Mouse (Mus musculus): ENCODE results near the gene Mcm3ap. TPM values are rescaled to one million over a fixed set of nuclear protein-coding genes. Genes with fewer than 3 reads are reported as not detected.

Gene Mcm3ap
- polyA plus RNA-seq, 1 experiment from 2014 or later = 61.9 TPM

DNA sequence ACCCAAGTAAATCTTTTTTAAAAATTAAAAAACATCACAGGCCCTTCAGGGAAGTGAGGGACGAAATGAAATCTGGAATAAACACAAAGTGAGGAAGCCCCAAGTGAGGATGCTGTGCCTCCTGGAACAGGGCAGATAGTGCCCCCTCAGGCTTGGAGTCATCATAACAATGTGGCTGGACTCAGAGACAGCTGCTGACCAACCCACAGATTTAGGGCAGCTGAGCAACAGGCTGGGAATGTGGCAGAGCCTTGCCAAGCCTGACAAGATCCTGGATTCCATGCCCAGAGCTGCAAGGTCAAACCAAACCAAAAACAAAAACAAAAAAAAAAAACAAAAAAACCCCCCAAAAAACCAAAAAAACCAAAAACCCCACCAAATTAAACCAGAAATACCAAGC is 7.5 kb upstream of the Mcm3ap start:
- no peaks in the 10 kb centered on the region for H3K9me3 ChIP-seq
- ATAC-seq (ENCODE audit: low FRiP score, low read depth) = no peak
- 88% methylated on average over 1 of the region's 1 CpGs for WGBS

DNA sequence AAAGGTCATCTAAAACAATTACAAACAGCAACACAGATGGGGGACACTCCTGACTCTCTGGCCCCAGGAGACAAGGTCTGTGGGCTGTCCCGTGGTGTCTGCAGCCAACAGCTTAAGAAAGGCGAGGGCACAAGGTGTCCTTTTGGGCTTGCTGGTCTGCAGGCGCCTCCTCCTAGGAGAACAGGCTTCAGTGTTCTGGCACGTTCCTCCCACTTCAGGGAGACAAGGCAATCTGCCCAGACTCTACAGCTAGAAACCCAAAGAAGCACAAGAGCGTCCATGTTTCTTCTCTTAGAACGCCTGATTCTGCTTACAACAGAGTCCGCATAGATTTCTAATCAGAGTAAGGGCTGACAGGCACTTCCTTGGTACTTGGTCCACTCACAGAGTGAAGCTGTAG is 6.4 kb upstream of the Mcm3ap start:
- H3K4me1 ChIP-seq (replicated peaks) = no peaks in the 10 kb centered on the region
- WGBS = 97% methylated on average over 7 of the region's 7 CpGs
- H3K27ac ChIP-seq (replicated peaks) = no peak overlapping the region
- H3K27me3 ChIP-seq = no peaks in the 10 kb centered on the region
- H3K4me3 ChIP-seq = no peak overlapping the region
- no peak overlapping the region for H3K4me2 ChIP-seq
- H3K9me3 ChIP-seq = no peaks in the 10 kb centered on the region
- 0 out of 2 replicates have a peak, but pooled peaks cover 5% of the 10 kb centered on the region for H3K36me3 ChIP-seq
- ATAC-seq (ENCODE audit: low FRiP score, low read depth) = no peak
- no peak overlapping the region for H3K9ac ChIP-seq

More for the DNA sequence above, 7.5 kb upstream of the Mcm3ap start:
- Histone ChIP-seq H3K4me1 (replicated peaks) (no peaks in the 10 kb centered on the region), H3K36me3 (0 out of 2 replicates have a peak, but pooled peaks cover 5% of the 10 kb centered on the region), H3K4me2 (no peak overlapping the region), H3K27ac (replicated peaks) (no peak overlapping the region), H3K9ac (no peak overlapping the region), H3K4me3 (no peak overlapping the region), H3K27me3 (no peaks in the 10 kb centered on the region)

DNA sequence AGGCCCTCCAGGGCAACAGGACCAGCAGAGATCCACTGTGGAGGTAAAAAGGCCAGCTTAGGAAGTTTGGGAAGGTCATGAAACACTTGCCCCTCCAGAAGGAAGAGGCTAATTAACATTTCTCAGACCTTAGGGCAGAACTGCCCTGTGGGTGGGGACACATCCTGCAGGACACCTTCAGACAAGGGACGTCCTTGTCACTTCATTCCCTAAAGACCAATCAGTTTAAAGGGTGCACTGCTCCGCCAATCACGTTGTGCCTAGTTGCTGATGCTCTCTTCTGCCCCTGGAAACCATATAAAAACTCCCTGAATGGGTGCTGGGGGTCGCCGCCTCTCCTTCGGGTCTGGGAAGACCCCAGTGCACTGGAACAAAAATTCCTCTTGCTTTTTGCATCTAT is 6.0 kb upstream of the Mcm3ap start:
- 0 out of 2 replicates have a peak, but pooled peaks cover 5% of the 10 kb centered on the region for H3K36me3 ChIP-seq
- no peak for ATAC-seq (ENCODE audit: low FRiP score, low read depth)
- H3K9ac ChIP-seq = no peak overlapping the region
- H3K27ac ChIP-seq (replicated peaks) = no peak overlapping the region
- WGBS = 92% methylated on average over 6 of the region's 6 CpGs
- H3K4me1 ChIP-seq (replicated peaks) = peaks cover 2% of the 10 kb centered on the region
- no peaks in the 10 kb centered on the region for H3K9me3 ChIP-seq
- no peak overlapping the region for H3K4me2 ChIP-seq
- H3K27me3 ChIP-seq = no peaks in the 10 kb centered on the region
- H3K4me3 ChIP-seq = no peak overlapping the region

DNA sequence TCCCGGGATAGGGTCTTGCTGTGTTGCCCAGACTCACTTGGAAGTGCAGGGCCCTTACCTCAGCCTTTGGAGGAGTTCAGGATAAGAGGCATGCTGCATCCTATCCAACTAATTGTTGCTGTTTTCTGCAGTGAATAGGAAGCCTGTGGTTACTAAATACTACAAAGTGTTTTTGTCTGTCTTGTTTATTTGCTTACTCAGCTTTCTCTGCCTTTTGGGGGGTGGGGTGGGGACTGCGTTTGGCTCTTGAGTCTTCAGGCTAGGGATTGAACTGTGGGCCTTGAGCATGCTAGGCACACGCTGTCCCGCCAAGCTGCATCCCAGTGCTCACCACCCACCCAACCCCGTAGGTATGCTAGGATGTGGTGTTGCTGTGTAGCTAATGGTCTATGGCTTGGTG is 5.0 kb downstream of the Mcm3ap start:
- WGBS = 91% methylated on average over 5 of the region's 5 CpGs
- Histone ChIP-seq H3K36me3 (peaks cover 65% of the 10 kb centered on the region), H3K4me2 (no peak overlapping the region), H3K9me3 (no peaks in the 10 kb centered on the region), H3K4me3 (no peak overlapping the region), H3K9ac (no peak overlapping the region), H3K27me3 (no peaks in the 10 kb centered on the region), H3K27ac (replicated peaks) (no peak overlapping the region), H3K4me1 (replicated peaks) (peaks cover 33% of the 10 kb centered on the region)
- ATAC-seq (ENCODE audit: low FRiP score, low read depth) = no peak

DNA sequence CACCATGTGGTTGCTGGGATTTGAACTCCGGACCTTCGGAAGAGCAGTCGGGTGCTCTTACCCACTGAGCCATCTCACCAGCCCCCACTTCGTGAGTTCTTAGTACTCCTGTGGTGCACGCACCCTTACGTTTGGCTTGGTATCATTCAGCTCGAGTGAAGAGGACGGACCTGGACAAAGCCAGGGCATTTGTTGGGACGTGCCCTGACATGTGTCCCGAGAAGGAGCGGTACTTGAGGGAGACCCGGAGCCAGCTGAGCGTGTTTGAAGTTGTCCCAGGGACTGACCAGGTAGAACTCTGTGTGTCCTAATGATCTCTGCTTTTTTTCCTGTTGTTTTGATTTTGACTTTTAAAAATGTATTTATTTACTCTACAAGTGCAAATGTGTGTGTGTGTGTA is 12.1 kb downstream of the Mcm3ap start:
- no peak overlapping the region for H3K4me3 ChIP-seq
- no peak overlapping the region for H3K9ac ChIP-seq
- WGBS = 94% methylated on average over 13 of the region's 13 CpGs
- H3K27me3 ChIP-seq = no peaks in the 10 kb centered on the region
- no peak for ATAC-seq (ENCODE audit: low FRiP score, low read depth)
- H3K27ac ChIP-seq (replicated peaks) = no peak overlapping the region
- no peak overlapping the region for H3K4me2 ChIP-seq
- H3K36me3 ChIP-seq = peaks cover 93% of the 10 kb centered on the region
- no peaks in the 10 kb centered on the region for H3K9me3 ChIP-seq
- H3K4me1 ChIP-seq (replicated peaks) = no peaks in the 10 kb centered on the region

DNA sequence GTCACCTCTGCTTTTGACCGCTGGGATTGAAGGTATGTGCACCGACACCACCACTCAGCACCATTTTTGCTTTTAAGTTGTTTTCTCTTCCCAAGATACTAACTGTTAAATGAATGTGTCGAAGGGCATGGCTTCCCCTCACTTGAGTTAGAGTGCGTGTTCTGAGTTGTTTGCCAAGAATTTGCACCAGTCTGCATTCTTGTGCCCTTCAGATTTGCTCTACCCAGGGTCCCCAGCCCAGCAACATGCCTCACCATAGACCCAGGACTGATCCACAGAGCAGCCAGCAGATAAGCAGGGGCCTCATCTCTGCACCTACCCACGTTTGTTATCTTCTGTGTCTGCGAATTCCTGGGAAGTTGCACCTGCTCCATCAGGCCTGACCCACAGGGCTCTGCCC is 12.8 kb downstream of the Mcm3ap start:
- Histone ChIP-seq H3K36me3 (peaks cover 93% of the 10 kb centered on the region), H3K4me2 (no peak overlapping the region), H3K27ac (replicated peaks) (no peak overlapping the region), H3K4me3 (no peak overlapping the region), H3K9ac (no peak overlapping the region), H3K9me3 (no peaks in the 10 kb centered on the region), H3K4me1 (replicated peaks) (no peaks in the 10 kb centered on the region), H3K27me3 (no peaks in the 10 kb centered on the region)
- no peak for ATAC-seq (ENCODE audit: low FRiP score, low read depth)
- WGBS = 93% methylated on average over 6 of the region's 6 CpGs

DNA sequence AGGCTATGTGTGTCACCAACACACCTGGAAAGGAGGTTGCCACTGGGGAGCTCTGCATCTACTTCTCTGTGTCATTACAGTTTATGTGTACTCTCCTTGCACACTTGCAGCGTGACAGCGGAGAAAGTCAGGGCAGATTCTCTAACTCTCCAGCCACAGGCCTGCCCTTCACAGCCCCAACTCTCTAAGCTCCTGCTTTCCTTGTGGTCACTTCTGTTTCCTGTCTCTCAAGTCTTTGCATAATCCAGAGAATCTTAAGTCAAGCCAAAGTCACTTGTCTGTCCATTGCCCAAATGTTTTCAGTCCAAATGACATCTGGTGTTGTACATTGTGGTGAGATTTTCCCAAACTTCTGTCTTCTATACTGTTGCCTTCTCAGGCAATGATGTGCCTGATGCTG is 17.6 kb downstream of the Mcm3ap start:
- no peak for ATAC-seq (ENCODE audit: low FRiP score, low read depth)
- H3K27ac ChIP-seq (replicated peaks) = no peak overlapping the region

DNA sequence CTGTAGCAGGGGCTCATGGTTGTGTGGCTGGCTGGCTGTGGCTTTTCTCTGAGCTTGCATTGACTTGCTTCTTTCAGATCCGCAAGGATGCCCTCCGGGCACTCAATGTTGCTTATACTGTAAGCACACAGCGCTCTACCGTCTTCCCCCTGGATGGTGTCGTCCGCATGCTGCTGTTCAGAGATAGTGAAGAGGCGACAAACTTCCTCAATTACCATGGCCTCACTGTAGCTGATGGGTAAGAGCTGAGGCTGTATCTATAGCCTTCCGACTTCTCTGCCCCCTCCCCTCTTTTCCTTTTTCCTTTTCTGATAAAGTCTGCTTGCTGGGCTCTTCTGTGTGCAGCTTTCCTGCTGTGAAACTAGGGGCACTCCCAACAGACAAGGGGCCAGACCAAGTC is 19.5 kb downstream of the Mcm3ap start:
- peaks cover 91% of the 10 kb centered on the region for H3K36me3 ChIP-seq
- H3K4me1 ChIP-seq (replicated peaks) = no peaks in the 10 kb centered on the region
- H3K9me3 ChIP-seq = no peaks in the 10 kb centered on the region
- H3K27ac ChIP-seq (replicated peaks) = no peak overlapping the region
- no peak overlapping the region for H3K4me3 ChIP-seq
- WGBS = 97% methylated on average over 8 of the region's 8 CpGs
- no peaks in the 10 kb centered on the region for H3K27me3 ChIP-seq
- H3K9ac ChIP-seq = no peak overlapping the region
- ATAC-seq (ENCODE audit: low FRiP score, low read depth) = no peak
- H3K4me2 ChIP-seq = no peak overlapping the region

More for the DNA sequence above, 17.6 kb downstream of the Mcm3ap start:
- no peak overlapping the region for H3K9ac ChIP-seq
- peaks cover 95% of the 10 kb centered on the region for H3K36me3 ChIP-seq
- H3K27me3 ChIP-seq = no peaks in the 10 kb centered on the region
- H3K4me3 ChIP-seq = no peak overlapping the region
- 100% methylated on average over 2 of the region's 2 CpGs for WGBS
- H3K9me3 ChIP-seq = no peaks in the 10 kb centered on the region
- H3K4me1 ChIP-seq (replicated peaks) = no peaks in the 10 kb centered on the region
- no peak overlapping the region for H3K4me2 ChIP-seq

DNA sequence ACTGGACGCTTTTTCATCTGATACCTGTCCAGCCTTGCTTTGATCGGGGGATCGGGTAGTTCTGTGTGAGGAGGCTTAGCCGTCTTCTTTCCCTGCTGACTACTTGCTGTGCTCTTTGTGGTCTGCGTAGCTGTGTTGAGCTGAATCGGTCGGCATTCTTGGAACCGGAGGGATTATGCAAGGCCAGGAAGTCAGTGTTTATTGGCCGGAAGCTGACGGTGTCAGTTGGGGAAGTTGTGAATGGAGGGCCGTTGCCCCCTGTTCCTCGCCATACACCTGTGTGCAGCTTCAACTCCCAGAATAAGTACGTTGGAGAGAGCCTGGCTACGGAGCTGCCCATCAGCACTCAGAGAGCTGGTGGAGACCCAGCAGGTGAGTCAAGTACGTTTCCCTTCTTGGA is 20.5 kb downstream of the Mcm3ap start:
- Histone ChIP-seq H3K4me1 (replicated peaks) (no peaks in the 10 kb centered on the region), H3K9ac (no peak overlapping the region), H3K36me3 (peaks cover 91% of the 10 kb centered on the region), H3K27ac (replicated peaks) (no peak overlapping the region), H3K4me2 (no peak overlapping the region), H3K4me3 (no peak overlapping the region), H3K27me3 (no peaks in the 10 kb centered on the region), H3K9me3 (no peaks in the 10 kb centered on the region)
- 97% methylated on average over 15 of the region's 15 CpGs for WGBS
- no peak for ATAC-seq (ENCODE audit: low FRiP score, low read depth)

DNA sequence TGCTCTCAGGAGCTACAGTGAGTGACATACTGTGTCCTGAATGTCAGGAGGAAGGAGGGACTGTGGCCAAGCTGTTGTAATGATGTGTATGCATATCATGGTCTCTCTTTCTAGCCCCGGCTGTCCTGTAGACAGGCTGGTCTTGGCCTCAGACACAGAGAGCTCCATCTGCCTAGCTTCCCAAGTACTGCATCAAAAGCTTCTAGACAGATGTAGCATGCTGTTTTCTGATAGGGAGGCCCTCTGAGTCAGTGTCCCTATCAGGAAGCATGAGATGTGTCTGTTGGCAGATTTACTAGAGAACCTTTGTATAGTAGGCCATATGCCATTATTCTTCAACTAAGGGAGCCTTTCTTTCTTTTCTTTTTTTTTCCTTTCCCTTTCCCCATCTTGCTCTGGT is 24.8 kb downstream of the Mcm3ap start:
- no peaks in the 10 kb centered on the region for H3K27me3 ChIP-seq
- no peak for ATAC-seq (ENCODE audit: low FRiP score, low read depth)
- 85% methylated on average over 1 of the region's 1 CpGs for WGBS
- H3K4me1 ChIP-seq (replicated peaks) = no peaks in the 10 kb centered on the region
- H3K36me3 ChIP-seq = peaks cover 81% of the 10 kb centered on the region
- no peak overlapping the region for H3K9ac ChIP-seq
- H3K27ac ChIP-seq (replicated peaks) = no peak overlapping the region
- H3K4me2 ChIP-seq = no peak overlapping the region
- no peaks in the 10 kb centered on the region for H3K9me3 ChIP-seq
- H3K4me3 ChIP-seq = no peak overlapping the region

DNA sequence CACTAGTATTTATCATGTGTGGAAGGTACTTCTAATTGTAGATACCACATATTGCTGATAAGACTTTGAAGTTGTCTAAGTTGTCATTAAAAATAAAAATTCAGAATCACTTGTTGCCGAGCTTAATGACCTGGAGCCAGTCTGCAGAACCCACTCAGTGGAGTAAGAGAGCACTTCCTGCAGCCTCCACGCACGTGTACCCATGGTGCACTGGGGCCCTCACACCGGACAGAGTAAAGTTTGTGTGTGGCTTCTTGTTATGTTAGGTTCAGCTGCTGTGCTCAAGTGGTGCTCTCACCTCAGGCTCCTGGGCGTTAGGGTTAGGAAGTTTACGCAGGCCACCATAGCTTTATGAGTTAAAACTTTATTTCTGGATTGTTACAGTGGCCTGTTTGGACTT is 26.8 kb downstream of the Mcm3ap start:
- Histone ChIP-seq H3K9ac (no peak overlapping the region), H3K27ac (replicated peaks) (no peak overlapping the region), H3K9me3 (no peaks in the 10 kb centered on the region), H3K36me3 (peaks cover 81% of the 10 kb centered on the region), H3K4me1 (replicated peaks) (no peaks in the 10 kb centered on the region), H3K4me2 (no peak overlapping the region), H3K27me3 (no peaks in the 10 kb centered on the region), H3K4me3 (no peak overlapping the region)
- no peak for ATAC-seq (ENCODE audit: low FRiP score, low read depth)
- 91% methylated on average over 6 of the region's 6 CpGs for WGBS

DNA sequence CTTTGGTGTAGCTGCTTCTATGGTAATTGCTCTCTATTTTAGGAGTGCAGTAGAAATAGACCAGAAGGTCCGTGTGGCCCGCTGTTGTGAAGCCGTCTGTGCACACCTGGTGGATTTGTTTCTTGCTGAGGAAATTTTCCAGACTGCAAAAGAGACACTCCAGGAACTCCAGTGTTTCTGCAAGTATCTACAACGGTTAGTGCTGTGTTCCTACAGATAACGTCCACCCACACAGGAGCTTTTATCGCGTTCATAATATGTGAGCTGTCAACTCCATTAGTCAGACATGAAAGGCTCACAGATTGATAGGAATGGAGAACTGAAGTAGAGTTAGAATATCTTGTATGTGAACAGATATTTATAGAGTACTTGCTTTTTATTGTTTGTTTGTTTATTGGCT is 27.6 kb downstream of the Mcm3ap start:
- ATAC-seq (ENCODE audit: low FRiP score, low read depth) = no peak
- H3K4me2 ChIP-seq = no peak overlapping the region
- no peak overlapping the region for H3K9ac ChIP-seq
- H3K4me3 ChIP-seq = no peak overlapping the region
- H3K36me3 ChIP-seq = peaks cover 82% of the 10 kb centered on the region
- no peak overlapping the region for H3K27ac ChIP-seq (replicated peaks)
- H3K27me3 ChIP-seq = no peaks in the 10 kb centered on the region
- no peaks in the 10 kb centered on the region for H3K9me3 ChIP-seq
- no peaks in the 10 kb centered on the region for H3K4me1 ChIP-seq (replicated peaks)
- WGBS = 95% methylated on average over 7 of the region's 7 CpGs

DNA sequence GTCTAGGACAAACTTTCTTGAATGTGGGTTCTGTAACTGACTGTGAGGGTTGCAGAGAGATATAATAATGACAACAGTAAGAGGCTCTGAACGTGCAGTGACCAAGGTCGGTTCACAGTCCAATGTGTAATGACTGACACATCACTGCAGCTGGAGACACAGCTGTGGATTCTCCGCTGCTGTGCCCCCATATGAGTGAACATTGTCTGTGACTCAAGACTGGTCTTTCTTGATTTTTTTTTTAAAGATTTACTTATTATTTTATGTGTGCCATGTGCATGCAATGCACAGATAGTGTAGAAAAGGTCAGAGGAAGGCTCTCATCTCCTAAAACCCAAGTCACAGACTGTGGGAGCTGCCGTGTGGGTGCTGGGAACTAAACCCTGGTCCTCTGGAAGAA is 28.8 kb downstream of the Mcm3ap start:
- Histone ChIP-seq H3K27ac (replicated peaks) (no peak overlapping the region), H3K36me3 (peaks cover 86% of the 10 kb centered on the region)
- WGBS = 97% methylated on average over 4 of the region's 4 CpGs

More for the DNA sequence above, 28.8 kb downstream of the Mcm3ap start:
- no peak overlapping the region for H3K9ac ChIP-seq
- no peak overlapping the region for H3K4me3 ChIP-seq
- no peaks in the 10 kb centered on the region for H3K4me1 ChIP-seq (replicated peaks)
- H3K4me2 ChIP-seq = no peak overlapping the region
- no peaks in the 10 kb centered on the region for H3K9me3 ChIP-seq
- H3K27me3 ChIP-seq = no peaks in the 10 kb centered on the region
- ATAC-seq (ENCODE audit: low FRiP score, low read depth) = no peak

Measured in hindbrain, embryonic 15.5 days (tissue).